Mouse (Mus musculus) heart, adult 18-20 months (tissue): ENCODE results near the gene Lrit2. TPM values are rescaled to one million over a fixed set of nuclear protein-coding genes. Genes with fewer than 3 reads are reported as not detected.

ENCODE experiments used
- DNase-seq, 2 experiments: peaks; one replicate each; pipeline ENCODE4 v3.0.0; 2021 to 2022; ENCODE audit warnings: mixed read lengths in 1 of 2
- long read RNA-seq, 2 experiments: library from polyadenylated mRNA; stranded (forward); transcript quantifications; one replicate each; pipeline ENCODE4 v2.0.0; 2021
- total RNA-seq, 2 experiments: library from RNA; stranded (reverse); gene quantifications; 2 replicates each; pipeline ENCODE4 v1.2.3; 2021

Lrit2 gene
- not detected for total RNA-seq
- long read RNA-seq, experiment 1 = 0 reads
- long read RNA-seq, experiment 2 = 0 reads

GRCm38 (mm10) chr14:37067629-37068028 lies at the start of gene Lrit2:
Gene Lrit2 (plus strand): TSS chr14:37067929.
- no peak for DNase-seq

- DNase-seq = no peak
Observed at GRCm38 (mm10) chr14:37027248-37027933, 40.3 kb upstream of the Lrit2 start.

- DNase-seq = no peak
Observed at GRCm38 (mm10) chr14:37027951-37028350, 39.8 kb upstream of the Lrit2 start.

DNA sequence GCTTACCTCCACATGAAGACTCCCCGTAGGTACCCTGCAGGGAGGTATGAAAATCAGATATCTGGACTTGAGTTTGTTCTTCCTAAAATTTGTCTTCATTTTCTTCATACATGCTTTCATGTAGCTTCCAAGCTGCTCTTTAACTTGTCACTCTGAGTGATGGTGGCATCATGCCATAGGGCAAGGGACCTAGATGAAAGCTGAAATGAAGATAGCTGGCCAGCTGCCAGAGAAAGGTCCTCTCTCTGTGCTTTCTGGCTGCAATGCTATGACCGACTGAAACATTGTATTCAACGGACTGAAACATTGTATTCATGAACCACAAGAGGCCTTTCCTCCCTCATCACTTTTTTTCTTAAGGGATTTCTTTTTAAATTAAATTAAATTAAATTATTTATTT lies 39.2 kb upstream of the Lrit2 start:
- DNase-seq = no peak

DNA sequence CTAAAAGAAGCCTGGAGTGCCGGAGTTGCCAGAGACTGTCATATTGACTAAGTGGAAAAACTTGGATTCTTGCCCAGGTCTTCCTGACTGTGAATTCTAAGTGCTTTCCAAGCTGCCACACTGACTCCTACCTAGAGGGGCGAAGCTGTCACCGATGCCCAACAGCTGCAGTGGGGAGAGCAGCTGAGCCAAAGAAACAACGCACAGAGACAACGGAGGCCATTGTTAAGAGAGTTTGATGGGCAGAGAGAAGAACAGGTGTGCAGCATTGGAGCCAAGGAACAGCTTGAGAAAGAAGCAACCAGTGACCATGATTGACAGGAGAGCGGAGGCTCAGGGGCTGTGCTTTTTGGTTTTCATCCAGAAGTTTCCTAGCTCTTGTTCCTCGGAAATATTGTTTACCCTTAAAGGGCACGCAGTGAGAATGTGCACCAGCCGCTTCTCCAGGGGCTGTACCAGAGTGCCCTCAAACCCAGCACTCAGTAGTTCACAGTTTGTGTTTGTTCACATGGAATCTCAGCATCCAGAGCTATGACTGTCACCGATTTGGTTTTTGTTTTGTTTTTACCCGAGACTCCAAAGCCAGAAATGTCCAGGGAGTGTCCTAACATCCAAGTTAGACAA lies 35.1 kb upstream of the Lrit2 start:
- DNase-seq = peak in 1 of 2 experiments; percentile 5

GRCm38 (mm10) chr14:37033241-37033640 lies 34.5 kb upstream of the Lrit2 start:
- peak; percentile 57 to 86 for DNase-seq

GRCm38 (mm10) chr14:37034432-37034831 lies 33.3 kb upstream of the Lrit2 start:
- DNase-seq = no peak

- DNase-seq = no peak
Observed at GRCm38 (mm10) chr14:37048914-37049410, 18.8 kb upstream of the Lrit2 start, which contains the start of gene Rgr. Gene Rgr (minus strand): TSS chr14:37048964.

GRCm38 (mm10) chr14:37064849-37065248 lies 2.9 kb upstream of the Lrit2 start:
- DNase-seq = no peak

DNA sequence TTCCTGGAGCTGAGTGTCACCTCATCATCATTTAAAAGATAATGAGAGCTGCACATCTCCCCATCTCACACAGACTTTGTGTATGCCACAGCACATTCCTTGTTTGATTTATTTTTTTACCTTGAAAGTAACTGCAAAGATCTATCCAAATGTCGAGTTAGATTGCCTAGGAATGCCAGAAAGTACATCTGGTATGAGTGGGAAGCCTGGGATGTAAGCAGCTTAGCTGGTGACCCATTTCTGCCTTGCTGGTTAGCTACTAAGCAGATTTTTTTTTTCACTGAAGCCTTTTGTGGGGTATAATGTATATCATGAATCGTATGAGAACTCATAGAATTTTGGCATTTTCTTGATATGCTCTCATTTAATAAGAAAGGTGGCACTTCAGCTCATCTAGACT lies 1.1 kb upstream of the Lrit2 start:
- DNase-seq = no peak

- DNase-seq = peak; percentile 4 to 46
Observed at GRCm38 (mm10) chr14:37068516-37068915, 787 bp downstream of the Lrit2 start.

GRCm38 (mm10) chr14:37080724-37081123 lies 13.0 kb downstream of the Lrit2 start:
- no peak for DNase-seq

GRCm38 (mm10) chr14:37083755-37084154 lies 16.0 kb downstream of the Lrit2 start:
- no peak for DNase-seq

DNA sequence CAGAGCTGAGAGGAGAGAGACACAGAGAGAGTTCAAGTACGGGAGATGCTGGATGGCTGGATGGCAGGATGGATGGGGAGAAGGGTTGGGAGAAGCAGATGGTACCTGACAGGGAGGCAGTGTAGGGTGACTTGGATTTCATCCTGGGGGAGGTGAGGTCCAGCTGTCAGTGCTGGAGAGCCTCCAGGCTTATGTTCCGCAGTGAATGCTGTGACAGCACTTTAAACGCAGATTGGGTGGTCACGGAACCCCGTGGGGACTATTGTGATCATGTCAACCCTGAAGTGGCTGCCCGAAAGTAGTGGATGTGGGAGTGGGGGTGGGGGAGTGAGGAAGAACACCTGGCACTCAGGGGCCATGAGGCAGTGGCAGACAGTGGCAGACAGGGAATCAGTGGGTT lies 26.7 kb downstream of the Lrit2 start:
- no peak for DNase-seq

GRCm38 (mm10) chr14:37095556-37095955 lies 27.8 kb downstream of the Lrit2 start:
- DNase-seq = no peak

GRCm38 (mm10) chr14:37097956-37098530 lies 30.3 kb downstream of the Lrit2 start, which contains the start of gene Cdhr1:
Gene Cdhr1 (minus strand): TSS chr14:37098347.
- no peak for DNase-seq

DNA sequence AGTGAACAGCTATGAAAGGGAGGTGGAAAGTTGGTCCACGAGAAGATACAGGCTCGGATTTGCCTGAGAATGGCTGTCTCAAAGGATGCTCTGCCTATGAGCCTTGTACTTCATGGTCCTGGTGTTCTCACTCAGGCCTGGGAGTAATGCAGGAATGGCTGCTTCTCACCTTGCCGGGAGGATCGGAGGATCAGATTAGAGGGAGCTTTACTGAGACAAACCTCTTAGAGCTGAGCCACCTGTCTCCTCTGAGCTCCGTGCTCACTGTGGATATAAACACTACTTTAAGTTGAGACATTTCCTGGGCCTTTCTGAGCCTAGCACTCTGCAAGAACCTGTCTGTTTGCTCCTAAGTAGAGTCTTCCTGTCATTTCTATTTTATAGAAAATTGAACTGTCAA lies 33.8 kb downstream of the Lrit2 start:
- no peak for DNase-seq

DNA sequence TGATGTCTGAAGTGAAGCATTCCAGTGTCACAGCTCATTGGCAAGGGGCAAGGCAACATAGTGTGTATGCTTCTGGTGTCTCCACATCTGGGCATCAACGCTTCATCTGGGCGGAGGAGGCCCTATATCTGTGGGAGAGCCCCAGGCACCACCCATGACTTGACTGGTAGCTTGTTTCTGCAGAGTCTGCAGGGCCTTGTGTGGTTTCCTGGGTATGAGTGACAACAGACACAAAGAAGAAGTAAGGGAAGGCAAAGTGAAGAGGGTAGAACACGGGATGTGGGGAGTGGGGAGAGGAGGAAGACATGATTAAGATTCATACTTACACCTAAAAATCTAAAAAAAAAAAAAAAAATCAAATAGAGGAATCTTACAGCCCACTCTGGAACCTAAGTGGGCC lies 34.8 kb downstream of the Lrit2 start:
- no peak for DNase-seq

GRCm38 (mm10) chr14:37104747-37105146 lies 37.0 kb downstream of the Lrit2 start:
- peak; percentile 28 to 34 for DNase-seq

- DNase-seq = peak in 1 of 2 experiments; percentile 8
Observed at GRCm38 (mm10) chr14:37105846-37106245, 38.1 kb downstream of the Lrit2 start.

DNA sequence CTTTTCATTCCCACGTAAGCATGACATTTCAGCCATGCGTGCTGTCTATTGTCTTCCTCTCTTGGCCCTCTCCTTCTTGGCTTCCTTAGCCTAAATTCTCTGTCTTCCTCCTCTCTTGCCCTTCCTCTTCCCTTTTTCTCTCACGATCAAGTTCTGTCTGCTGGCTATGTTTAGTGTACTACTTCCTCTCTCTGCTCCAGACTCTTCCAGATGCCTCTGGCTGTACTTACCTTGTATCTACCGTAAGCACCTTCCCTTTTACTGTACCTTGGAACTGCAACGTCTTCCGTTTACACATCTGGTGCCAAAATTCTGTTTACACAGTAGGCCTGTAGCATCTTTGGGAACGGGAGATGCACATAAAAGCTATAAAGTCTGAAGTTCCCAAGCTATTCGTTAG lies 41.7 kb downstream of the Lrit2 start:
- DNase-seq = no peak

- DNase-seq = no peak
Observed at GRCm38 (mm10) chr14:37109975-37110374, 42.2 kb downstream of the Lrit2 start.

DNA sequence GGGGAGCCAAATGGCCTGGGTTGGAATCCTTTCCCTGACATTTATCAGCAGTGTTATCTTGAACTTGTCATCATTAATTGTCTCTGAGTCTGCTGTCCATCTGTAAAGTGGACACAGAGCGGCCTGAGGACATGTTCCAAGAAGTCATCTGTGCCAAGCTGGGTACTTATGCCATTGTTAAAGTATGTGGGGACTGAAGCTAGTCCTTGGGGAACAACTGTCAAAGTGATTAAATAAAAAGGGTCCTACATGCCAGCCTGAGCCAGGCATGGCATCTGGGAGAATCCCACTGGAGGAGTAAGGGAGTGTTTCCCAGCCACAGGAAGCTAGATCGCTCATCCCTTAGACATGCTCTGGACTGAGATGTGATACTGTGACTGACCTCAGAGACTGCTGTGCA lies 42.7 kb downstream of the Lrit2 start:
- DNase-seq = no peak
